Mouse (Mus musculus) activated CD4-positive, CD25-positive, alpha-beta regulatory T cell (primary cell): ENCODE measurements around the gene Rfx7. TPM values are rescaled to one million over a fixed set of nuclear protein-coding genes. Genes with fewer than 3 reads are reported as not detected.

Source experiments
- polyA plus RNA-seq, 2 experiments: library from polyadenylated mRNA; unstranded; fragments of 100-300 nt; shearing (Covaris generic); gene quantifications; one replicate each; pipeline ENCODE4 v1.2.1; 2017

Rfx7 gene
- 10 to 100 TPM; 31.9 to 35.2 TPM for polyA plus RNA-seq

GRCm38 (mm10) chr9:72531996-72532380 lies at the start of gene Rfx7:
TSS of gene Rfx7 (plus strand) at chr9:72532240.

GRCm38 (mm10) chr9:72492194-72492565 lies 39.9 kb upstream of the Rfx7 start, which contains the start of gene Tex9:
TSS of gene Tex9 (minus strand) at chr9:72492212.

GRCm38 (mm10) chr9:72661895-72662661 lies 130.0 kb downstream of the Rfx7 start, which contains the start of gene Nedd4:
TSS of gene Nedd4 (plus strand) at chr9:72662346.

Other genes starting within 250 kb of the Rfx7 start
- gene Mns1, start 94.2 kb upstream of the Rfx7 start, polyA plus RNA-seq = 10 to 100 TPM; 14.0 to 16.5 TPM
- 10 to 100 TPM; 11.8 to 12.0 TPM for gene Tex9, start 40.0 kb upstream of the Rfx7 start, polyA plus RNA-seq
- 1 to 10 TPM; 2.1 to 3.4 TPM for gene Nedd4, start 130.1 kb downstream of the Rfx7 start, polyA plus RNA-seq